Mouse (Mus musculus) MEL (cell line): ENCODE results near the gene Serpina3b.

Source experiments
- CTCF ChIP-seq, 3 experiments: IDR thresholded peaks in 2 of 3; conservative IDR thresholded peaks in 1 of 3; 2 replicates each; pipeline ENCODE4 v1.5.1; 2011 to 2012; ENCODE audit warnings: low read length in 3 of 3, low read depth in 2 of 3, mild to moderate bottlenecking in 2 of 3, improper control_type of control experiment in 1 of 3, inconsistent platforms in 1 of 3, mixed read lengths in 1 of 3, moderate library complexity in 1 of 3; ENCODE audit not compliant: control insufficient read depth in 1 of 3, insufficient read depth in 1 of 3, poor library complexity in 1 of 3, severe bottlenecking in 1 of 3
- EP300 ChIP-seq, 2 experiments: IDR thresholded peaks; 2 replicates each; pipeline ENCODE4 v1.6.1; 2011; ENCODE audit warnings: improper control_type of control experiment in 2 of 2, low read length in 2 of 2, low read depth in 1 of 2, mild to moderate bottlenecking in 1 of 2
- GATA1 ChIP-seq: IDR thresholded peaks from 2 replicates; pipeline ENCODE4 v1.6.1; 2011; ENCODE audit warnings: low read depth, low read length, improper control_type of control experiment
- KAT2A ChIP-seq: conservative IDR thresholded peaks from 2 replicates; pipeline ENCODE4 v1.6.1; 2012; ENCODE audit warnings: low read depth, low read length, improper control_type of control experiment, inconsistent platforms
- MAFK ChIP-seq: IDR thresholded peaks from 2 replicates; pipeline ENCODE4 v1.6.1; 2011; ENCODE audit warnings: low read depth, mild to moderate bottlenecking, low read length, improper control_type of control experiment, borderline replicate concordance
- MAX ChIP-seq: IDR thresholded peaks from 2 replicates; pipeline ENCODE4 v1.6.1; 2011; ENCODE audit warnings: low read length, improper control_type of control experiment
- MAZ ChIP-seq: IDR thresholded peaks from 2 replicates; pipeline ENCODE4 v1.6.1; 2012; ENCODE audit warnings: low read depth, mild to moderate bottlenecking, inconsistent platforms, low read length, improper control_type of control experiment
- MEF2A ChIP-seq: IDR thresholded peaks from 2 replicates; pipeline ENCODE4 v1.6.1; 2014; ENCODE audit warnings: low read depth, mild to moderate bottlenecking, inconsistent platforms, low read length, improper control_type of control experiment; ENCODE audit not compliant: poor library complexity, insufficient replicate concordance, severe bottlenecking; ENCODE audit errors: extremely low read depth
- MYB ChIP-seq: IDR thresholded peaks from 2 replicates; pipeline ENCODE4 v1.6.1; 2011; ENCODE audit warnings: mild to moderate bottlenecking, low read depth, low read length, improper control_type of control experiment
- POLR2A ChIP-seq, 2 experiments: IDR thresholded peaks; 2 replicates each; pipeline ENCODE4 v1.6.1; 2011 to 2012; ENCODE audit warnings: low read length in 2 of 2, mild to moderate bottlenecking in 2 of 2, control low read depth in 1 of 2, improper control_type of control experiment in 1 of 2, low read depth in 1 of 2, moderate library complexity in 1 of 2; ENCODE audit not compliant: control insufficient read depth in 1 of 2, insufficient read depth in 1 of 2, poor library complexity in 1 of 2
- POLR2AphosphoS2 ChIP-seq: IDR thresholded peaks from 2 replicates; pipeline ENCODE4 v1.6.1; 2011; ENCODE audit warnings: low read length, improper control_type of control experiment
- POLR2AphosphoS5 ChIP-seq: IDR thresholded peaks from 2 replicates; pipeline ENCODE4 v1.6.1; 2012; ENCODE audit warnings: low read depth, borderline replicate concordance, mild to moderate bottlenecking, inconsistent platforms, low read length, moderate library complexity, mixed read lengths
- TAL1 ChIP-seq: IDR thresholded peaks from 2 replicates; pipeline ENCODE4 v1.6.1; 2012; ENCODE audit warnings: mild to moderate bottlenecking, inconsistent platforms, low read length, moderate library complexity, mixed read lengths
- ZC3H11A ChIP-seq: IDR thresholded peaks from 2 replicates; pipeline ENCODE4 v1.6.1; 2012; ENCODE audit warnings: low read depth, mild to moderate bottlenecking, inconsistent platforms, low read length, improper control_type of control experiment

DNA sequence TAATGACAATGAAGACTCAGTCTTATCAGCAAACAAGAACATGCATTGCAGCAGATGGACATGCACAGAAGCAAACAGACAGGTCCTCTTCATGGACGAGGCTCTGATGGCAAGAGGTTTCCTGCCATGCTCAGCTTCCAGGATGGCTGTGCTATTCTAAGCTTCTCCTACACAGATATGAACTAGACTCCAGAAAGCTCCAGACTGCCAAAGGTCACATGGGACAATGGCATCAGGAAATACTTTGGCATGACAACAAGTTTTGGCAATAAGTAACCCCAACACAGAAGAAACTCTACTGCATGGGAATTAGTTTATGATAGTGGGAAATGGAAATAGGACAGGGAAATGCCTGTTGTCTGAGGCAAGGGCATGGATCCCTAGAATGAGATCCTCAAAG, 15.5 kb downstream of the Serpina3b start:
- TF ChIP-seq TAL1 (no peak), POLR2AphosphoS2 (no peak), CTCF (IDR thresholded peaks at IDR 0.05 in 2 of 3, conservative IDR thresholded peaks at IDR 0.05 in 1 of 3; ENCODE audit: control insufficient read depth in 1 of 3, insufficient read depth in 1 of 3, low read depth in 2 of 3, low read length in 3 of 3, poor library complexity in 1 of 3, severe bottlenecking in 1 of 3) (no peak), MAZ (no peak), POLR2A (IDR thresholded peaks at IDR 0.05; ENCODE audit: control insufficient read depth in 1 of 2, insufficient read depth in 1 of 2, low read depth in 1 of 2, low read length in 2 of 2, poor library complexity in 1 of 2) (no peak), KAT2A (no peak), MAFK (no peak), MEF2A (no peak), MAX (no peak), ZC3H11A (no peak), POLR2AphosphoS5 (no peak), GATA1 (no peak), MYB (no peak), EP300 (IDR thresholded peaks at IDR 0.05; ENCODE audit: low read depth in 1 of 2, low read length in 2 of 2) (no peak)
